8 mouse cellular contexts compared by ENCODE assay signal in the genomic region with DNA sequence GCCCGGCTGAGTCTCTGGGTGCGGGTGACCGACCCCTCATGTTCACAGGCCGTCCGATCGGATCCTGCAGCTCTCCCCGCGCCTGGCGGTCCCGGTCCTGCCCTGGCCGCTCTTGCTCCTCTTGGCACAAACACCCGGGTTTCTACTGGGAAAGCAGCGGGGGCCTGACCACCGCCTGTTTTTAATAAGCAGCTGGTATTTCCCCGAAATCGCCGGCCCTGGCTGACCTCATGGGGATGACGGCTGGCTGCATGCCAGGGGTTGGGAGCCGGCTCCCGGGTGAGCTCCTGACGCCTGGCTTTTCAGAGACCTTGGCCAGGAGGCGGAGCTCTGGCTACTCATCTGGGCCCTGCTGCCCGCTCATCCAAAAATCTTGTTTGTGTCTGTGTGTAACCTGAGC. TPM values are rescaled to one million over a fixed set of nuclear protein-coding genes. Genes with fewer than 3 reads are reported as not detected.
A peak's percentile ranks its signal among the peaks of the same experiment; 100 is the strongest.
DNase-seq lines count a peak whose midpoint lies in the region; ATAC-seq and TF ChIP-seq lines count a peak whose summit lies in the region.

No protein-coding gene starts in this region.

- 1% methylated on average over 23 of the region's 23 CpGs for WGBS in heart, embryonic 12.5 days
- WGBS in liver, adult 2 months = under 1% methylated on average over 23 of the region's 23 CpGs
- WGBS in neural tube, embryonic 12.5 days = under 1% methylated on average over 23 of the region's 23 CpGs

- peak; percentile 71 for ATAC-seq in heart, embryonic 12.5 days (ENCODE audit: insufficient number of reproducible peaks, low FRiP score)
- peak; percentile 73 for ATAC-seq in neural tube, embryonic 12.5 days (ENCODE audit: low FRiP score, low read depth)

- H3K79me2 ChIP-seq in C2C12 (ENCODE audit: control insufficient read depth, insufficient read depth) = no peaks in the 10 kb centered on the region
- no peaks in the 10 kb centered on the region for H3K79me2 ChIP-seq in liver, adult 2 months (ENCODE audit: control insufficient read depth, insufficient read depth, low read length)

- H3K36me3 ChIP-seq in C2C12 (ENCODE audit: control insufficient read depth, insufficient read depth) = no peaks in the 10 kb centered on the region
- no peaks in the 10 kb centered on the region for H3K36me3 ChIP-seq in heart, embryonic 12.5 days
- no peaks in the 10 kb centered on the region for H3K36me3 ChIP-seq in liver, adult 2 months (ENCODE audit: control insufficient read depth, insufficient read depth, low read length)
- H3K36me3 ChIP-seq in neural tube, embryonic 12.5 days = no peaks in the 10 kb centered on the region

- no peaks in the 10 kb centered on the region for H3K79me3 ChIP-seq in C2C12 (ENCODE audit: low read depth)

- H3K27me3 ChIP-seq in C2C12 (ENCODE audit: control insufficient read depth, insufficient read depth, insufficient read length) = peaks cover 4% of the 10 kb centered on the region
- no peaks in the 10 kb centered on the region for H3K27me3 ChIP-seq in heart, embryonic 12.5 days (replicated peaks)
- no peaks in the 10 kb centered on the region for H3K27me3 ChIP-seq in liver, adult 2 months (ENCODE audit: control insufficient read depth, insufficient read depth, low read length)
- peaks cover 6% of the 10 kb centered on the region; the same call in 1 of the 2 replicates for H3K27me3 ChIP-seq in neural tube, embryonic 12.5 days (replicated peaks)

- peak overlapping the region; percentile 46; the same call in 1 of the 2 replicates for H3K27ac ChIP-seq in heart, embryonic 12.5 days (ENCODE audit: poor library complexity, severe bottlenecking)
- peak overlapping the region; percentile 73 for H3K27ac ChIP-seq in liver, adult 2 months (replicated peaks; ENCODE audit: insufficient read depth, low read depth, low read length)
- H3K27ac ChIP-seq in neural tube, embryonic 12.5 days = peak overlapping the region; percentile 53

- H3K4me3 ChIP-seq in C2C12 (ENCODE audit: insufficient read depth, poor library complexity, severe bottlenecking) = peak overlapping the region; percentile 21
- H3K4me3 ChIP-seq in heart, embryonic 12.5 days = peak overlapping the region; percentile 52
- peak overlapping the region; percentile 54; the same call in 1 of the 2 replicates for H3K4me3 ChIP-seq in liver, adult 2 months (ENCODE audit: insufficient read depth, low read depth, low read length)
- H3K4me3 ChIP-seq in neural tube, embryonic 12.5 days = peak overlapping the region; percentile 47

- no peaks in the 10 kb centered on the region for H3K9me3 ChIP-seq in heart, embryonic 12.5 days (replicated peaks)
- no peaks in the 10 kb centered on the region for H3K9me3 ChIP-seq in neural tube, embryonic 12.5 days

- H3ac ChIP-seq in C2C12 (ENCODE audit: control insufficient read depth, insufficient read length, low read depth) = peak overlapping the region; percentile 72

- peak; percentile 72 to 86 for DNase-seq in adrenal gland, postnatal 4 days (ENCODE audit: low spot score in 2 of 2)
- DNase-seq in fibroblast of lung, adult 2 months (ENCODE audit: low read depth) = peak; percentile 96
- DNase-seq in kidney, postnatal 10 days = peak; percentile 93
- peak; percentile 80 for DNase-seq in liver, adult 2 months (ENCODE audit: extremely low read depth, low read depth, low spot score)
- DNase-seq in testis, postnatal 14 days (ENCODE audit: low spot score) = peak; percentile 75

- no peak for TF ChIP-seq POLR2A in liver, adult 2 months (IDR thresholded peaks at IDR 0.05; ENCODE audit: extremely low read depth, insufficient read depth, low read length)

- no peak for TF ChIP-seq CTCF in C2C12 (IDR thresholded peaks at IDR 0.05; ENCODE audit: control insufficient read depth, insufficient read depth, insufficient read length)
- peak; percentile 35; the same call in 1 of the 2 replicates for TF ChIP-seq CTCF in liver, adult 2 months (IDR thresholded peaks at IDR 0.05; ENCODE audit: low read depth, low read length)

- H3K9ac ChIP-seq in heart, embryonic 12.5 days = peak overlapping the region; percentile 66
- peak overlapping the region; percentile 59 for H3K9ac ChIP-seq in liver, adult 2 months (ENCODE audit: low read depth, low read length)
- peak overlapping the region; percentile 69 for H3K9ac ChIP-seq in neural tube, embryonic 12.5 days

- H3K4me1 ChIP-seq in heart, embryonic 12.5 days (replicated peaks) = peaks cover 18% of the 10 kb centered on the region
- peaks cover 9% of the 10 kb centered on the region; the same call in 1 of the 2 replicates for H3K4me1 ChIP-seq in liver, adult 2 months (ENCODE audit: control insufficient read depth, insufficient read depth, low read length)
- peaks cover 19% of the 10 kb centered on the region for H3K4me1 ChIP-seq in neural tube, embryonic 12.5 days

- peak overlapping the region; percentile 75 for H3K4me2 ChIP-seq in heart, embryonic 12.5 days
- H3K4me2 ChIP-seq in neural tube, embryonic 12.5 days (replicated peaks) = peak overlapping the region; percentile 75

TF ChIP-seq in C2C12, 6 proteins besides CTCF, POLR2A, EP300 and RAD21:
- TF ChIP-seq USF1 (IDR thresholded peaks at IDR 0.05; ENCODE audit: low read depth) = no peak
- no peak for TF ChIP-seq MYOD1 (IDR thresholded peaks at IDR 0.05; ENCODE audit: control insufficient read depth, insufficient read length, low read depth)
- no peak for TF ChIP-seq FOSL1 (IDR thresholded peaks at IDR 0.05; ENCODE audit: insufficient read depth, low read length, poor library complexity, severe bottlenecking)
- TF ChIP-seq MAX (IDR thresholded peaks at IDR 0.05) = no peak
- TF ChIP-seq CEBPB (IDR thresholded peaks at IDR 0.05; ENCODE audit: low read depth) = no peak
- TF ChIP-seq MYOG (IDR thresholded peaks at IDR 0.05; ENCODE audit: control insufficient read depth, extremely low read depth, insufficient read length) = no peak

RNA-seq across cellular contexts. Expression of a gene that starts 16.2 kb away (rescaled TPM):
- polyA plus RNA-seq in C2C12 (2012; fragmentation: generic; extraction: Trizol) = not detected
- total RNA-seq in adrenal gland, postnatal 4 days (2021) = not detected
- polyA plus RNA-seq in heart, embryonic 12.5 days (2016; fragmentation: Nextera tagmentation; extraction: Ambion mirVana) = 0.14 TPM in 1 of 2 replicates, not detected in the other
- not detected in 2 replicates for total RNA-seq in liver, adult 2 months (2014; rRNA removed)
- polyA plus RNA-seq in liver, adult 2 months (2012; rRNA removed) = not detected in 2 replicates
- polyA plus RNA-seq in neural tube, embryonic 12.5 days (2016; fragmentation: Nextera tagmentation; extraction: Ambion mirVana) = not detected in 2 replicates

RNA-seq across cellular contexts. Expression of a gene that starts 32.1 kb away (rescaled TPM):
- polyA plus RNA-seq in C2C12 (2012; fragmentation: generic; extraction: Trizol) = not detected
- total RNA-seq in adrenal gland, postnatal 4 days (2021) = not detected
- polyA plus RNA-seq in heart, embryonic 12.5 days (2016; fragmentation: Nextera tagmentation; extraction: Ambion mirVana) = not detected in 2 replicates
- total RNA-seq in liver, adult 2 months (2014; rRNA removed) = not detected in 2 replicates
- not detected in 2 replicates for polyA plus RNA-seq in liver, adult 2 months (2012; rRNA removed)
- not detected in 2 replicates for polyA plus RNA-seq in neural tube, embryonic 12.5 days (2016; fragmentation: Nextera tagmentation; extraction: Ambion mirVana)

RNA-seq across cellular contexts. Expression of a gene that starts 34.8 kb away (rescaled TPM):
- 0.12 TPM for polyA plus RNA-seq in C2C12 (2012; fragmentation: generic; extraction: Trizol)
- total RNA-seq in adrenal gland, postnatal 4 days (2021) = 10 to 100 TPM; 18.0 to 37.9 TPM
- polyA plus RNA-seq in heart, embryonic 12.5 days (2016; fragmentation: Nextera tagmentation; extraction: Ambion mirVana) = 45.8 and 46.1 TPM in 2 replicates
- total RNA-seq in liver, adult 2 months (2014; rRNA removed) = 7.4 and 11.0 TPM in 2 replicates
- 24.4 and 28.1 TPM in 2 replicates for polyA plus RNA-seq in liver, adult 2 months (2012; rRNA removed)
- polyA plus RNA-seq in neural tube, embryonic 12.5 days (2016; fragmentation: Nextera tagmentation; extraction: Ambion mirVana) = 40.6 and 42.4 TPM in 2 replicates

RNA-seq across cellular contexts. Expression of a gene that starts 40.1 kb away (rescaled TPM):
- not detected for polyA plus RNA-seq in C2C12 (2012; fragmentation: generic; extraction: Trizol)
- 1 to 10 TPM; 2.9 to 9.8 TPM for total RNA-seq in adrenal gland, postnatal 4 days (2021)
- 3,437 and 3,612 TPM in 2 replicates for polyA plus RNA-seq in heart, embryonic 12.5 days (2016; fragmentation: Nextera tagmentation; extraction: Ambion mirVana)
- total RNA-seq in liver, adult 2 months (2014; rRNA removed) = 0.55 and 0.94 TPM in 2 replicates
- polyA plus RNA-seq in liver, adult 2 months (2012; rRNA removed) = 0.25 TPM in 1 of 2 replicates, not detected in the other
- 1.0 and 3.9 TPM in 2 replicates for polyA plus RNA-seq in neural tube, embryonic 12.5 days (2016; fragmentation: Nextera tagmentation; extraction: Ambion mirVana)

RNA-seq across cellular contexts. Expression of a gene that starts 44.8 kb away (rescaled TPM):
- not detected for polyA plus RNA-seq in C2C12 (2012; fragmentation: generic; extraction: Trizol)
- total RNA-seq in adrenal gland, postnatal 4 days (2021) = not detected
- polyA plus RNA-seq in heart, embryonic 12.5 days (2016; fragmentation: Nextera tagmentation; extraction: Ambion mirVana) = not detected in 2 replicates
- total RNA-seq in liver, adult 2 months (2014; rRNA removed) = not detected in 2 replicates
- polyA plus RNA-seq in liver, adult 2 months (2012; rRNA removed) = not detected in 2 replicates
- polyA plus RNA-seq in neural tube, embryonic 12.5 days (2016; fragmentation: Nextera tagmentation; extraction: Ambion mirVana) = not detected in 2 replicates

Comparison
In these comparisons a context has a peak if more than half of its experiments do, and no peak if none do; other contexts are left out.
1. Peak in every context shown above with its lines: DNase-seq, ATAC-seq, H3K4me3 ChIP-seq and H3K27ac ChIP-seq.
2. RNA of a gene that starts 34.8 kb away (polyA plus RNA-seq): 45.8 to 46.1 TPM in heart, embryonic 12.5 days, 40.6 to 42.4 TPM in neural tube, embryonic 12.5 days and 24.4 to 28.1 TPM in liver, adult 2 months; 0.12 TPM in C2C12 (single experiment); every median in the first group is over 10 times any median in the second.